Mouse (Mus musculus): ENCODE results near the gene Ube4b. TPM values are rescaled to one million over a fixed set of nuclear protein-coding genes. Genes with fewer than 3 reads are reported as not detected.
"Not testable (repeated sequence)": the region's sequence is repeated elsewhere in the genome, so short reads cannot be mapped to it uniquely, and the experiment has no call there.

Ube4b gene
- total and polyA plus RNA-seq, 3 experiments: 70.9 to 105 (median 85.0) TPM

DNA sequence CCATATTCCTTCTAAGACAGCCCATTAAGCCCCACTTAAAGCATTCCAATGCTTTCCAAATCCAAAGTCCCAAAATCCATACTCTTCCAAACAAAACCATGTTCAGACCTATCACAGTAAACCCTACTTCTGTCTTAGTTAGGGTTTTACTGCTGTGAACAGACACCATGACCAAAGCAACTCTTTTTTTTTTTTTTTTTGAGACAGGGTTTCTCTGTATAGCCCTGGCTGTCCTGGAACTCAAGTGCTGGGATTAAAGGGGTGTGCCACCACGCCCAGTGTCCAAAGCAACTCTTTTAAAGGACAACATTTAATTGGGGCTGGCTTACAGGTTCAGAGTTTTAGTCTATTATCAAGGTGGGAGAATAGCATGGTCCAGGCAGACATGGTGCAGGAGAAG lies 5.3 kb upstream of the Ube4b start:
- DNase-seq: not testable (repeated sequence)

DNA sequence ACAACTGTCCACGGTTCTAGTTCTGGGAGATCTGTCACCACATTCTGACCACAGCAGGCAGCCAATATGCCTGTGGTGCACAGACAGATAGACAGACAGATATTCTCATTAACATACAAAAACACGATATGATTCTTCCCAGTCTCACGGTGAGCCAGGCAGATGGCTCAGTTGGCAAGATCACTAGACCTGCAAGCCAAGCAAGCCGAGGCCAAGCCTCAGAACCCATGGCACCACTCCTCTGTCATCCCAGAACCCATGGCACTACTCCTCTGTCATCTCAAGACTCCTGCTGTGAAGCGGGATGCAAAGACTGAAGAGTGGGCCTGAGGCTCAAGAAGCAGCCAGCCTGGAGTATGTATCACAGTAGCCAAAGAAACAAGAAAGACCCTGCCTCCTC lies 3.0 kb upstream of the Ube4b start:
- no peak for DNase-seq

DNA sequence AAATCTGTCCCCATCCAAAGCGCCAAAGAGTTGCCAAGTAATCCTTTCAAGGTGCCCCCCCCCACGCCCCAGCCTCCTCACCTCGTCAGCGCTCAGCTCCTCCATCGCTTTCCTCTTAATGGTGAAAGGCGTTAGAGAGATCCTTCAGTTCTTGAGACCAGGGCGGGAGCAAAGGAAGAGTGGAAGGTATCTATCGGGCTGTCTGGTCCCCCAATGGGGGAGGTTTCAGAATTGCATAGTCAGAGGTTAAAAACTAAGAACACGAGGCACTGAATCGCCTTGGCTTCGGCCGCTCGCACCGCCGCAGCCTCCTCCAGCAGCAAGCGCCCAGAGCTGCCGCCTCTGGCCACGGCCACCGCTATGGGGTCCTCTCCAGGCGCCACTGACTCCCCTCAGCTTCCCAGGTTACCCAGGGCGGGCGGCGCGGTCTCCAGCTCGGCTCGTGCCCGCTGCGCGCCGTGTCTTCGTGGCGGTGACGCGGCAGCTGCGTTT lies 702 bp downstream of the Ube4b start:
- no peak for DNase-seq

DNA sequence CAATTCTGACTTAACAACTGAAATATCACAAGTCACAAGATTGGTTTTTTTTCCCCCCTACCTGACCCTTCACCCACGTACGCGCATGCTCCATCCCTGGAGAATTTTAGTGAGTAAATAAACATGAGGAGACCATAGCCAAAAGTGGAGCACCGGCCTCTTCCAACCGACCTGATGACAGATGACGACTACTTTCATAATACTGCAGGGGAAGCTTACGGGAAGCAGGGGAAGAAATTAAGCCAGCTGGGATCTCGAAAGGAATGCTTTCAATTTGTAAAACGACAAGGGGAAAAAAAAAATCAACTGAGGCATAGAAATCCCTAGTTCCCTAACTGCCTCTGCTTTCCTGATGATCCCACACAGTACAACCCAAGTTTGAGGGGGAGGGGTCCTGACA lies 1.8 kb downstream of the Ube4b start:
- peak; percentile 44 for DNase-seq

DNA sequence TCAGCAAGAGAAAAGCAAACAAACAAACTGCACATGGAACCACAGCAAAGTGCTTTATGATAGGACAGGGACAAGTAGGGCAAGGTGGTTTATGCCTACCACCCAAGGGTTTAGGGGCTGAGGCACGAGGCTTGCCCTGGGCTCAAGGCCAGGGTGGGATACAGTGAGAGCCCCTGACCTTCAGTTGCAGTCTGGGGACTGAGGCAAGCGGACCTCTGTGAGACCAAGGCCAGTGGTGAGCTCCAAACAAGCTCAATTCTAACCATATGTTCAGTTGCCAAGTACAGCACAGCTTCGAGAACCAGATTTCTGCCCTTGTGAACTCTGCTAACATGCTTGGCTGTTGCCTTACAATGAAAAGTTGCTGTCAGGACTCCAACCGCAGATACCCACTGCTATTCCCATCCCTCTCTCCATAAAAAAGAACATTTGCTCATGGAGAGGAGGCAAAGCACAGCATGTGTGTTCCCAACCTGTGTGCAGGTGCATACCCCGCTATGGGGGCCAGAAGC lies 8.6 kb downstream of the Ube4b start:
- peak; percentile 52 for DNase-seq

DNA sequence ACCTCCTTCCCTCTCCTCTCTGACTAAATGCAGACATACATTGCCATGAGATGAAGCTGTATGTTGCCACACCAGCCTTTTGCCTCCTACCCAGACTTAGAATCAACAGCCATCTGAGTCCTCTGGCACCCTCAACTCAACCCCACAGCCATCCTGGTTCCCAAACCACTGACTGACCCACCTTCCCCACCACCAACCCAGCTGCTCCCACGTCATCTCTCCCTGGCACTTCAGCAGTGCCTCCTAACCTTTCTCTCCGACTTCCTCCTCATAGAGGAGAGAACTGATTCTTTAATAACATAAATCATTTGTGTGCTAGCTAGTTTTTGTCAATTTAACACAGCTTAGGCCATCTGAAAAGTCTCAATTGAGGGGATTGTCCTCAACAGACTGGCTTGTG lies 9.6 kb downstream of the Ube4b start:
- DNase-seq: no peak

DNA sequence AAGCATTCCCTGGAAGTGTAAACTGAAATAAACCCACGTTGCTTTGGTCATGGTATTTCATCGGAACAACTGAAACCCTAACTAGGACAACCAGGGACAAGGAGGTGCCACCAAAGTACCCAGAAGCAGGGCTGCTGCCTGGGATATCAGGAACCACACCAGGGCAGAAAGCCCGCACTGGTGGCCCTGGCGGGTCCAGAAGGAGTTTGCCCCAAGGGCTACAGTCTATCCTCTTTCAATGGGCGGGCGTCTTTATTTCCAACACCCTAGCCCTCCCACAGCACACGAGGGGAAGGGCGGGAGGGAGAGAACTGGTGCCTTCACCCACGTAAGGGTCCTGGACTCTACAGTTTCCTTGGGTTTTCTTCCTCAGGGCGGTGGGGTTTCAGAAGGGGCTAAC lies 10.1 kb downstream of the Ube4b start:
- DNase-seq: no peak

DNA sequence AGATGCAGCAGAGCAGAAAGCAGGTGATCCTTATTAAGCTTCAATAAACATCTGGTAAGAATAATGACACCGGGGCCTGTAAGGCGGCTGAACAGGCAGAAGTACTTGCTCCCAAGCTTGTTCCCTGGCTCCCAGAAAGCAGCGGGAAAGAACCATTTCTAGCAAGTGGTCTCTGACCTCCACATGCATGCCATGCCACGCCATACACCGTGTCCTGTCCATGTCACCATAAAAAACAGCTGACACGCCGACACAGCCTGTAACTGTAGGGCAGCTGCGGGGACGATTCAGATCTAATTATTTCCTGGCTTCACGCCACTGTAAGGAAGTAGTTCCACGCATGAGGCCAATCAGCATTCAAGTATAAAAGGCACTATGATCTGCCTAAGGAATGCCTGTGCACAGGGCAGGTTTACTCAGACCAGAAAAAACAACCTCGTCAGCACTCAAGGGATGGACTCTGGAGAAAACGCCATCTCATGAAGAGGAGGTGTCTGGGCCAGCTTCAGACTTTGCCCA lies 10.8 kb downstream of the Ube4b start:
- no peak for DNase-seq

DNA sequence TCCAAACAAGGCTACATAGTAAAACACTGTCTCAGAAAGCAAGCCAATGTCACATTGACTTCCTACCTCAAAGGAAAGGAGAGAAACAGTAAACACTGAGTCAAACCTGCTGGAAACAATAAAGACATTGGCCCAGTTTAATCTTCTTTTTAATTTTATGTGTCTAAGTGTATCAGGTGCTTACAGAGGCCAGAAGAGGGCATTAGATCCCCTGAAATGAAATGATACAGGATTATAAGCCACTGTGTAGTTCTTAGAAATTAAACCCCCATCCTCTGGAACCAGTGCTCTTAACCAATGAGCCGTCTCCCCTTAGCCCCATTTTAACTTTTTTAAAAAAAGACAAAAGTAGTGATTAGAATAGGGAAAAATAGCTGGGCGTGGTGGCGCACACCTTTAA lies 12.3 kb downstream of the Ube4b start:
- no peak for DNase-seq

DNA sequence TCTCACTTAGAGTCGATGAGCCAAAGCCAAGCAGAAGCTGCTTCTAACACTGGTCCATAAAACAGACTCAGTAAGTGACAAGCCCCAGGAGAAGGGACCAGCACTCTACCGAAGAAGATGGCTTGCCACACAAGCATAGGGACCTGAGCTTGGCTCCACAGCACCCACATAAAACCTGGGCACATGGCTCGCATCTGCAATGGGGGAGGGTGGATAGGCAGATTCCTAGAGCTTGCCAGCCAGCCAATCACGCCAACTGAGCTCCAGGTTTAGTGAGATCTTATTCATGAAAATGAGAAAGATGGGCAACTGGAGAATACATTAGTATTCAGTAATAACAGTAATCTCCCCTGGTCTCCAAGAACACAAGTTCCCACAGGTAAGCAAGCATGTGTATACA lies 16.8 kb downstream of the Ube4b start:
- no peak for DNase-seq

DNA sequence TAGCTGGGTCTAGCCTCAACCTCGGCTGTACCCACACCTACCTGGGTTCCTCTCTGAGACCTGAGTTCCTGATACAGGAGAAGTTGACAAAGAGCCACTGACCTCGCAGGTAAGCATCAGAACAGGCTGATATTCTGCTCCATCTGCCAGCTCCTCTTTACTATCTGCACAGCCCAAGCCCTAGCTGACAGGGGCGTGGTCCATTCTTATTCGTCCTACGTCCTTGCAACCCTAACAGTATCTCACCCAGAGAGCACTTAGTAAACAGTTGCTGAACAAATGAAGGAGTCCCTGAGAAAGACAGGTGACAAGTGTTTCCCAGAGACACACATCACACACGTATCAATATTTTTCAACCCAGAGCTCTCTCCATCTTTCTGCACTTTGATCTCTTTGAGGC lies 18.2 kb downstream of the Ube4b start:
- DNase-seq: no peak

DNA sequence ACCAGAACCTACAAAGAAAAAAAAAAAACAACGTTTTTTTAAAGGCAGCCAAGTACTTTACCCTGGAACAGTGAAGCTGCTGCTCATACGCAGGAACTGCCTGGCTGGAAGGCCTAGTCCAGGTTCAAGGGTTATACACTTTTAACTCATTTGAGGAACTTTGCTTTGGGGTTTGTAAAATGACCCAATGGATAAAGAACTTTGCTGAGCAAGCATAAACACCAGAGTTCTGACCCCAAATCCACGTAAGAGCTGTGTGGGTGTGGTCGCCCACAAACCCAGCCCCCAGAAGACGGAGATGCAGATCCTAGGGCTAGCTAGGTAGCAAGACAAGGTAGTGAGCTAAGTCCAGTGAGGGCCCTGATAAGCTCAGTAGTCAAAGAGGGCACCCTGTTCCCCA lies 19.1 kb downstream of the Ube4b start:
- DNase-seq: no peak

DNA sequence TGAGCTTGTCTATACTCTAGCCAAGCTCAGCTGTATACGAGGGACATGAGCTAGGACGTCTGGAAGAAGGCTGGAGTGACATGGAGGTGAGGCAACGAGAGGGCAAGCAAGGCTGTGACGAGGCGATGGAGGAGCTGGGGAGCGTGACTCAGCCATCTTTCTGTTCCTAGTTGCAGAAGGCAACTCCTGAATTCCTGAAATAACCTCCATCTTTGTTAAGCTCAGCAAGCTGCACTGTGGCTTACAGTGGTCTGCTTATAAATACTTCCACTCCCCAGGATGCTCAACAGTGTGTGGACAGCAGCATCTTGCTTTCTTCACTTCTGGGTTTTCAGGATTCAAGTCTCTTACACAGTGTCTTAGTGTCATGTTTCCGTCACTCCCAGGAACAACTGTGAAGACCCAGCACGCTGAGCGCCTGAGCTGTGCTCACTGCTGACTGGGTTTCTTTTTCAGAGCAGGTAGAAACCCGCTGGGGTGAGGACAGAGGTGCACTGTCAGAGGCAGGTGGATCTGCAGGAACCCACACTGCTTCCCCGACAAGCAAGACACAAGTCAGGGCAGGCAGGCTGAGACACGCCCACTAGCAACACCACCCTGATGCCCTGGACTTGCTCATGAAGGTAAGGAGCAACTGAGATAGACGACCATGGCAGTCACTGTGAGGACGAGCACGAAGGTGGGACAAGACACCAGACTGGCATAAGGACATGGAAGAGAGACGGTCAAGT lies 20.7 kb downstream of the Ube4b start:
- no peak for DNase-seq

DNA sequence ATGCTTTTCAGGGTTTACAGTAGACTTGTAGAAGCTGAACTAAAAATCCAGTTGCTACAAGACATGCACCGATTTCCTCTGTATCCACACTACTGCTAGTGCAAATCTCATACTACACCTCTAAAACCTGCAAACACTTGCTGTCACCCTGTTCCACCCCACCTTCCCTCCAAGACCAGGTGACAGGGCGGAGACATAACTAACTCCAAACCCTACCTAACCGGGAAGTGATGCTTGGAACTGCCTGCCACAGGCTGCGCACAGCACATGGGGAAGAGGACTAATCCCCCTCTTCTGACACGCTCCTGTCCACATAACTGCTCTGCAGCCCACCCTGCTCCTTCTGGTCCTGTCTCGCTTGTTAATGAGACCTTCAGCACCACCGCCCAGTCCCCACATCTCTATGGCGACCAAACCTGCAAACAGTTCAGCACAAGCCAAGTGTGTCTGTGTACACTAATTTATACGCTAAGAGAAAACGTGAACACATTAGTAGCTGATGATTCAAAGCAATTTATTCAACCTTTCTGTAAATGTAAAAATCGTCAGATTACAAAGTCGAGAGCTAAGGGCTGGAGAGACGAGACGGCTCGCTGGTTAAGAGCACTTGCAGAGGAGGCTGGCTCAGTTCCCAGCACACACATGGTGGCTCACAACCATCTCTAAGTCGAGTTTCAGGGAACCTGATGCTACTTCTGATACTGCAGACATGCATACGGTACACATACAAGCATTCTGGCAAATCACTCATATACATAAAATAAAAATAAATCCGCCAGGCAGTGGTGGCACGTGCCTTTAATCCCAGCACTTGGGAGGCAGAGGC lies 21.7 kb downstream of the Ube4b start:
- no peak for DNase-seq

DNA sequence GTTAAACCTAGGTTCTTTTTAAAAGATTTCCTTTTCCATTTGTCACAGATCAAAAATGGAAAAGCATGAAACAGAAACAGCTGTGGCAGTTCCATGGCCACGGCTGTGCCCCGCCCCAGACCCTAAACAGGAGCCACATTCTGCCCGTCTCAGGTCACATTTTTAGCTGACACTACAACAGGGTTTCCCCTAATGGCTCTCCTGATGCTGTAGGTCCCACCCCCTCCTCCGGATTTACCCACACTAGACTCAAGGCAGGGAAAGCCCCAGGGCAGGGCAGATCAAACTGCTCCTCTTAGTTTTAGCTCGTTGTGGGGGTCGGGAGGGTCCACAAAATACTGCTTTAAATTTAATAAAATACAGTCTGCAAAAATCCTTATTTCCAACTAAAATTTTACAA lies 23.5 kb downstream of the Ube4b start:
- no peak for DNase-seq

DNA sequence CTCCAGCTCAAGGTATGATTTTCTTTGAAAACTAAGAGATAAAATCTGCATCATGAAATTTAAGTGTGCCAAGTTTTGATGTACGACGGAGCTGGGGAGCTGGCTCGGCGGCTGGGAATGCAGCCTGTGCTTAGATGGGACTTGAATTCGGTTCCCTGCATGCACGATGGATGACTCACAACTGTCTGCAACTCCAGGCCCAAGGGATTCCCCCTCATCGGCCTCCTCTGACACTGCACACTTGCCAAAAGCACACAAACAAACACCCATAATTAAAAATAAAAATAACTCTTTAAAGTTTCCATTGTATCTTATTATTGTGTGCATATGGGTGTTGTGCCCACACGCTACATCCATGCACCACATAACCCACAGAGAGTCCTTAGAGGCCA lies 25.0 kb downstream of the Ube4b start:
- DNase-seq: peak; percentile 77

DNA sequence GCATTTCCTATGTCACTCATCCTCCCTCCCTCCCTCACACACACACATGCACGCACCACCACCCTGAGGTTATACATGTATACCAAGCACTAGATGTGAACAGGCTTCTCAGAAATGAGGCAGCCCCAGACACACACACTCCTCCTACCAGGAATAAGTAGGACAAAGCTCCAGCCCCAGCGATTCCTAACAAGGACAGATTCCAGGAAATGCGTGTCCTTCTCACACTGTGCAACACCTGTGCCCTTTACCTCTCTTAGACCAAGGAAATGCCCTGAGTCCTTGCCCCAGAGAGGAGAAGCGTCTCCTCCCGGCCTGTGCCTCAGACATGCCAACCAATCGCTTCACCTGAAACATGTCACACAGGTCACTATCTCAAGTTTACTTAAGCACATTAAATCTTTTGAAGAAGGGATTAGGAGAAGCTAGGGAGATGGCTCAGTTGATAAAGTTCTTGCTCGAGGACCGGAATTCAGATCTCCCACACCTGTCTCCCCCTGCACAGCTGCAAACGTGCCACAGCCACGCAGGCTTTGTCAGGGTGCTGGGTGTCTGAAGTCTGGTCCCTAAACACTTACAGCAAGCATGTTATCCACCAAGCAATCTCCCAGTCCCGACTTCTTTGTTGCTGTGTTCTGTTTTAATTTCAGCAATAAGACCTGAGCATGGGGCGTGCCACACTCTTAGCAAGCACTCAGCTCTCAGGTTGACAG lies 25.5 kb downstream of the Ube4b start:
- DNase-seq: no peak

DNA sequence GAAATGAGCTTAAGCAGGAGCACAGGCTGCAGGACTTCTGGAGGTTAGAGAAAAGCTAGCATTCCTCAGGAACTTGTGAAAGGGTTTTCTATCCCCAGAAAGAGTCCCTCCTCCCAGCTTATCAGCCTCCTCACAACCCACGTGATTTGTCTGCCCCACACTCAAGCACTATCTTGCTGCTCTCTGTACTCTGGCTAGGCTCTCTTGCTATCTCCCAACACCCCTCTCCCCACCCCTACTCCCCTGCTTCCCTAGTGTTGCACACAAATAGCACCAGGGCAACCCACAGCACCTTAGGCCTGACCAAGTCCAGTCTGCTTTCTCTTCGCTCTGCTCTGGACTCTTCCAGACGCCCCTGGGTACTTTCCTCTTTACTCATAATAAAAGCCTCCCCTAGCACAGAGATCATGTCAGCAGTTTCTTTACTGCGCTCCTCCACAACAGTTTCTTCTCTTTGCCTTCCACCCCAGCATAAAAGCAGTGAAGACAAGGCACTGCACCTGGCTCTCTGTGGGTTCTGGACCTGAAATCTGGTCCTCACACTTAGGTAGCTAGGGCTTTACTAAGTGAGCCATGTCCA lies 27.1 kb downstream of the Ube4b start:
- no peak for DNase-seq

DNA sequence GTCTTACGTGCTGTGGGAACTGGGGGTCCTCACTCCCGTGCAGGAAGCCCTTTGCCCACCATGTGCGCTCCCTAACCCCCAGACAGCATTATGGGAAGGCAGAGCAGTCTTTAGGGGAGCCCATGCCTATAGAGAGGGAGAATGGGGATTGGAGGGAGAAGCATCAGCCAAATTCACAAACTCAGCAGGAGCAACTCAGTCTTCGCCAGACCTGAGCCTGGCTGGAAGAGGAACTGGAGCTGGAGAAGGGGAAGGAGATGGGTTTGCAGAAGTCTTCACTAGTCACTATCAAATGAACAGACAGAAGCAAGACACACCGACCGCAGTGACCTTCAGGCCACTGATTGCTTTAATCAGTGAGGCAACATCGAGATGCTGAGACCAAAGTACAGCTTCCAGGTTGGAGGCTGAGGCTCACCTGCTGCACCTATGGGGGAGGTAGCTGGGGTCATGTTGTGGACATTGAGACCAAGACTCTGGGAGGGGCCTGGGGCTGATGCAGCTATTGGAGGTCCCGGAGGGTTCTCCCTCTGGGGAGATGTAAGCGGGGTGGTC lies 28.3 kb downstream of the Ube4b start:
- DNase-seq: no peak

DNA sequence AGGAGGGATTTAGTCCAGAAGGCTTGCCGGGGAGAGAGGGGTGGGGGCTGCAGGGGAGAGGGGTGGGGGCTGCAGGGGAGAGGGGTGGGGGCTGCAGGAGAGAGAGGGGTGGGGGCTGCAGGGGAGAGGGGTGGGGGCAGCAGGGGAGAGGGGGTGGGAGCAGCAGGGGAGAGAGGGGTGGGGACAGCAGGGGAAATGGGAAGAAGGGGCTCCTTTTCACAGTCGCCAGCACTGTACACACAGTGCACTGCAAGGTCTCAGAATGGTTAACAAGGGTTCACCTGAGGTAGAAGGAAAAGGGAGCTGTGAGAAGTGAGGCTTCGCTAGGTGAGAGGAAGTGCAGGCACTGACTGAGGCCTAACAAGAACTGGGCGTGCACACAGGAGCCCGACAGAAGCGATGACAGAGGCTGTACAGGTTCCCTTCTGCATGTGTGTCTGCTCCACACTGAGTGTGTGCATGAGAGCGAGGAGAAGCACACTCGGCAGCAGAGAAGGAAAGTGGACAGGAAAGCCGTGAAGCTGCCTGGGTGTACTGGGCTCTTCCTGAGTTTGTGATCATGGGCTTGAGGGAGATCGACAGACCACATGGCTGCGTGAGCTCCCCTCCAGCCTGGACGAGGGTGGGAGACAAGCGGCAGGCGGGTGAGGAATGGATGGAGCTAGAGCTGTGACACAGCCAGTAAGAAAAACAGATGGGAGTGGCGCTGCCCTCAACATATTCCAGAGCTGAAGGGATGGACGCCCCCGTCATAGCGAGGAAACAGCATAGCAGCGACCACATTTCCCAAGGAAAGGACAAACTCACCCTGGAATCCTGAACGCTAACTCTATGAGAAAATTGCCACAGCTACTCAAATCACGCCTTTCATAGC lies 29.9 kb downstream of the Ube4b start:
- no peak for DNase-seq

DNA sequence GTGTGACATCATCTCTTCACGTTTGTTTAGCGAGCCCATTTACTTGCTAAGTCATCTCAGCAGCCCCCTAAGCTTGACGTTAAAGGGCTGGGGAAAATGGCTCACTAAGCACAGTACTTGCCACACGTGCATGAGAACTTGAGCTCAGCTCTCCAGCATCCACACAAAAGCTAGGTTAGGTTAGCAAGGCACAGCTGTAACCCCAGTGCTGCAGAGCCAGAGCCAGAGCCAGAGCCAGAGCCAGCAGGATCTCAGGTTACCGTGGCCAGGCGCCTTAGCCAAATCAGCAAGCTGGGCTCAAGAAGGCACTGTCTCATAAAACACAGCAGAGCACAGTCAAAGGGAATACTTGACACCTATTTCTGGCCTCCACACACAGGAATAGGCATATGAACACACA lies 31.0 kb downstream of the Ube4b start:
- DNase-seq: no peak
